Mouse (Mus musculus) heart, postnatal 0 days (tissue): ENCODE measurements at regions not wholly inside any gene's neighbourhood (a gene's known extent, or its start where the extent isn't known, plus 50 kb on each side); places are given as distances from the start of the nearest gene placed in this dataset.

Experiments used
- ATAC-seq: fragments of 200-750 bp; cut with Nextera tagmentation; 2 replicates; pipeline ENCODE4 v1.8.0; 2017; ENCODE audit warnings: low read depth, moderate number of reproducible peaks, moderate library complexity; ENCODE audit not compliant: insufficient read depth
- DNase-seq: peaks from one replicate; pipeline ENCODE4 v3.0.0-alpha.2; 2016; ENCODE audit warnings: low spot score
- H3K27ac ChIP-seq: fragments of 300-500 bp; sonication (generic); 2 replicates; pipeline ENCODE4 v1.5.1; 2014; ENCODE audit warnings: low read depth, mild to moderate bottlenecking
- H3K27me3 ChIP-seq: fragments of 300-500 bp; sonication (generic); 2 replicates; pipeline ENCODE4 v1.6.1; 2014; ENCODE audit warnings: low read length, mixed read lengths; ENCODE audit not compliant: control insufficient read depth, insufficient read depth
- H3K36me3 ChIP-seq: fragments of 300-500 bp; sonication (generic); replicated peaks from 2 replicates; pipeline ENCODE4 v1.6.1; 2014; ENCODE audit warnings: low read length, mixed read lengths; ENCODE audit not compliant: control insufficient read depth, insufficient read depth
- H3K4me1 ChIP-seq: fragments of 300-500 bp; sonication (generic); 2 replicates; pipeline ENCODE4 v1.6.1; 2014; ENCODE audit warnings: antibody characterized with exemption; ENCODE audit not compliant: control insufficient read depth, insufficient read depth
- H3K4me2 ChIP-seq: fragments of 300-500 bp; sonication (generic); 2 replicates; pipeline ENCODE4 v1.6.1; 2014; ENCODE audit warnings: low read depth, mild to moderate bottlenecking, low read length, moderate library complexity
- H3K4me3 ChIP-seq: fragments of 300-500 bp; sonication (generic); 2 replicates; pipeline ENCODE4 v1.5.1; 2014; ENCODE audit warnings: low read depth, low read length
- H3K9ac ChIP-seq: fragments of 300-500 bp; sonication (generic); replicated peaks from 2 replicates; pipeline ENCODE4 v1.6.1; 2014; ENCODE audit warnings: low read depth, low read length, mixed read lengths
- H3K9me3 ChIP-seq: fragments of 300-500 bp; sonication (generic); replicated peaks from 2 replicates; pipeline ENCODE4 v1.6.1; 2016; ENCODE audit warnings: low read length; ENCODE audit not compliant: control insufficient read depth
- CTCF ChIP-seq: IDR thresholded peaks from 2 replicates; pipeline ENCODE4 v1.5.1; 2016; ENCODE audit warnings: antibody characterized with exemption, control low read depth, low read depth
- EP300 ChIP-seq: IDR thresholded peaks from 2 replicates; pipeline ENCODE4 v1.6.1; 2016; ENCODE audit warnings: antibody characterized with exemption, low read depth
- WGBS: fragments of 180-500 bp; shearing (Covaris S2); extraction: QIAGEN DNeasy Blood & Tissue Kit; methylation state at CpG from one replicate; pipeline ENCODE4 v1.1.7; 2014; 5-methylcytosine and 5-hydroxymethylcytosine counted together

DNA sequence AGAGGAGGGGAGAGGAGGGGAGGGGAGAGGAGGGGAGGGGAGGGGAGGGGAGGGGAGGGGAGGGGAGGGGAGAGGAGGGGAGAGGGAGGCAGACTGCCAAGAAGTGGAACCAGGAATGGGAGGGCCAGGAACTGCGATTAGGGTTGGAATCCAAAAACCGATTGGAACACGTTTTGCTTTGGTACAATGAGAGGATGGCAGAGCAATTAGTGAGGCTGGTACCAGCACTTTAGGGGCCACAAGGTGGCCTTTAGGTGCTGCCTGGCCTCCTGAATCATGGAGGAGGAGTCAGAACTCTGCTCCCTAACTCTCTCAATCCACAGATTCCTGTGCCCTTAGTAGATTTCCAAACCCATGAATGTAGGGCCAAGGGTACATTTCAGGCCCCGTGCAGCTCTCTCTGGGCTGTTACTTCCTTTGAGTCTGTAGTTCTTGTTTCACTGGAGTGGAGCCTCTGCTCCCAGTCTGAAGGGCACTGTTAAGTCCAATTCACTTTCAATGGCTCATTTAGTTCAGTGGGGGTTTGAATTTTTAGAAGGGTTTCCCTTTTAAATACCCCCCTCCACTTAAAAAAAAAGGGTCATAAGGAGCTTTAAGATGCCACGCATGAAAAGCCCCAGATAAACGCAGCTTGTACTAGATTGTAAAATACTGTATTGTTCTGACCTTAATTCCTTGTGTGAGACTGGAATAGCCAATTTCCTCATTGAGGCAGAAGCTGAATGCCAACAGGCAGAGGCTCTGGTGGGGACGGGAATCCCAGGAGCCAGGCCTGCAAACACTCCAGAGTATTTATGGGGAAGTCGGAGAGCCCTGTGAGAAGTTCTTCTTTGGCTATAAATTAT, 102.4 kb upstream of the Ranbp3l start:
- Histone ChIP-seq H3K9ac (no peak overlapping the region), H3K4me1 (no peaks in the 10 kb centered on the region), H3K27me3 (no peaks in the 10 kb centered on the region), H3K9me3 (no peaks in the 10 kb centered on the region), H3K4me2 (no peak overlapping the region), H3K36me3 (no peaks in the 10 kb centered on the region), H3K4me3 (no peak overlapping the region), H3K27ac (no peak overlapping the region)
- TF ChIP-seq EP300, result no peak
- TF ChIP-seq CTCF, result no peak
- WGBS, result 69% methylated on average over 8 of the region's 8 CpGs
- DNase-seq, result no peak
- ATAC-seq, result no peak

DNA sequence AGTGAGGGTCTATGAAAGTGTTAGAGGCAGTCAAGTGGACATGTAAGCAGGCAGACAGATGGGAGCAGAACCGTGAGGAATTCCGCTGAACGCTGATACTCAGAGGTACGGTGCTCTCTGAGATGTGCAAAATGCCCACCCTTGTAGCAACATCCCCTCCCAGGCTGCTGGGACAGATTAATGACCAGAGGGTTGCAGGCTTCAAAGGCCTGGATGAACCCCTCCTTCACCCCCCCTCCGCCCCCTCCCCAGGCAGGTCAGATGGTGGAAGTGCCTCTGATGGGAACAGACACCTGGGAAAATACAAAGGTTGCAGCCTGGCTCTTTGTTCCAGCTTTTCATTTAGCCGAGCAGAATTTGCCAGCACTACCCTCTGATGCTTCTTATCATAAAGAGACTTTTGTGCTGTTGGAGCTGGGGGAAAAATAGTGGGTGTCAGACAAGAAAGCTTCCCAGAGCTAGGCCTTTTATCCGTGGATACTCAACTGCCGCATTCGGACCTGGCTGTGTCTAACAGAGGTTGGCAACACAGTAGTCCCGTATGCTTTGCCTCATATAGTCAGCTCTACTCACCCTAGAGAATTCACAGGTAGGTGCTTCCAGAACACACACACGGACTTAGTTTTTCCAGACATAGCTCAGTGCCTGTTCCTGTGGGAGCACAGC, 111.2 kb upstream of the Ranbp3l start:
- peaks cover 6% of the 10 kb centered on the region; the same call in 1 of the 2 replicates for H3K9me3 ChIP-seq
- no peak overlapping the region for H3K9ac ChIP-seq
- ATAC-seq (no peak), DNase-seq (no peak)
- H3K4me1 ChIP-seq, result no peaks in the 10 kb centered on the region
- no peak overlapping the region for H3K4me2 ChIP-seq
- TF ChIP-seq EP300 (no peak), CTCF (no peak)
- H3K36me3 ChIP-seq, result no peaks in the 10 kb centered on the region
- no peak overlapping the region for H3K4me3 ChIP-seq
- H3K27me3 ChIP-seq, result no peaks in the 10 kb centered on the region
- no peak overlapping the region for H3K27ac ChIP-seq
- WGBS, result 70% methylated on average over 11 of the region's 11 CpGs

DNA sequence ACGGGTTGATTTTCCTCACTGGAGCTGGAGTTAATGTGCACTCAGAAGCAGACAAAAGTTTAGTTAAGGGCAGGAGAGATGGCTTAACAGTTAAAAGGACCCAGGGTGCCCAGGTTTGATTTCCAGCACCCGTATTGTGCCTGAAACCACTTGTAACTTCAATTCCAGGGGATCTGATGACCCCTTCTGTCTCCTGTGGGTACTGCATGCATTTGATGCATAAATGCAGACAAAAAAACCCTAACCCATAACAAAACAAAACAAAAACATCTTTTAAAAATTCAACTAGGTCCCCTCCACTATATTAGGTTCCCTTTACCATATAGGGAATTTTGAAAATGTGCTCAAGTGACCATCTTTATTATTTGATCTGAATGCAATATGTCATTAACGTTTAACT, 112.2 kb upstream of the Ranbp3l start:
- 90% methylated on average over 3 of the region's 3 CpGs for WGBS
- no peak for ATAC-seq
- TF ChIP-seq CTCF (no peak), EP300 (no peak)

DNA sequence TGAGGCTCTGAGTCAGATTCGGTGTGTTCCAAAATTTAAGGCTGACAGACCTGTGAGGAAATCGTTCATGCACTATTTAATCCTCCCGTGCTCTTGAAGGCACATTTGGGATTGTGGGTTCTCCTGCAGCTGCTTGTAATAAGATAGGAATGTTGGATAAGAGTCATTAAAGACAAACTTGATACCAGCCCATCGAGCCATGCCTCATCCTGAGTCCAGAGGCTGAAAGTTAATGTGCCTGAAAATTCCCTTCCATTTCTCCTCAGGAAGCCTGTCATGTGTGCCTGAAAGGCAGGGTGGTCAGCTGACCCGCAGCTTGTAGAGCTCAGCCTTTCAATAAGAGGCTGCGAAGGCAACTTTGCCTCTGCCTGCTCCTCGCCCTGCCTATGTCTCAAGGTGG, 113.4 kb upstream of the Ranbp3l start:
- no peak overlapping the region for H3K9ac ChIP-seq
- TF ChIP-seq EP300, result no peak
- no peak for TF ChIP-seq CTCF
- H3K36me3 ChIP-seq, result no peaks in the 10 kb centered on the region
- H3K4me2 ChIP-seq, result no peak overlapping the region
- no peak for DNase-seq
- WGBS, result 76% methylated on average over 7 of the region's 7 CpGs
- no peaks in the 10 kb centered on the region for H3K4me1 ChIP-seq
- H3K27ac ChIP-seq, result no peak overlapping the region
- H3K4me3 ChIP-seq, result no peak overlapping the region
- peaks cover 6% of the 10 kb centered on the region; the same call in 1 of the 2 replicates for H3K9me3 ChIP-seq
- no peak for ATAC-seq
- H3K27me3 ChIP-seq, result no peaks in the 10 kb centered on the region

More for the DNA sequence above, 112.2 kb upstream of the Ranbp3l start:
- no peaks in the 10 kb centered on the region for H3K4me1 ChIP-seq
- H3K4me3 ChIP-seq, result no peak overlapping the region
- H3K27me3 ChIP-seq, result no peaks in the 10 kb centered on the region
- no peak overlapping the region for H3K27ac ChIP-seq
- H3K36me3 ChIP-seq, result no peaks in the 10 kb centered on the region
- DNase-seq, result no peak
- H3K4me2 ChIP-seq, result no peak overlapping the region
- H3K9ac ChIP-seq, result no peak overlapping the region
- H3K9me3 ChIP-seq, result peaks cover 6% of the 10 kb centered on the region; the same call in 1 of the 2 replicates

DNA sequence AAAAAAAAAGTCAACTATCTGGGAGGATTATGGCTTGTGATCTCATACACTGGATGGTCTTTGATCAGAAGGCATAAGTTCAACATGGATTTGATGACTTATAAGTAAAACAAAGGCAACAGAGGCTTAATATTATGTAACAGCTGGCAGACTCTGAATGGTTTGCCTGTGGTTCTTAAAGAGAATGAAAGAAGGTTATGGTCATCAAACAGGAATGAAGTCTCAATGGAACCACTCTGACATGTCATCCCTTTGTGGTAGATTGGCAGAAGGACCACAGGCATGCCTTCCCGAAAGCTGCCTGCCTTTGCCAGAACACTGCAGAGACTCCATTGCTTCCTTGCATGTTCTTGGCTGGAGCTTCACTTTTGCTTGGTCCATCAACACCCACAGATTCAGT, 116.8 kb upstream of the Ranbp3l start:
- ATAC-seq, result no peak
- no peaks in the 10 kb centered on the region for H3K4me1 ChIP-seq
- no peak for TF ChIP-seq CTCF
- TF ChIP-seq EP300, result no peak
- H3K36me3 ChIP-seq, result no peaks in the 10 kb centered on the region
- no peak overlapping the region for H3K4me3 ChIP-seq
- no peak overlapping the region for H3K27ac ChIP-seq
- DNase-seq, result no peak
- WGBS, result 81% methylated on average over 1 of the region's 1 CpGs
- H3K4me2 ChIP-seq, result no peak overlapping the region
- H3K9me3 ChIP-seq, result peaks cover 6% of the 10 kb centered on the region; the same call in 1 of the 2 replicates
- no peak overlapping the region for H3K9ac ChIP-seq
- no peaks in the 10 kb centered on the region for H3K27me3 ChIP-seq
